Mouse (Mus musculus): ENCODE measurements around the gene Taf11.

The Taf11 gene

GRCm38 (mm10) chr17:27909622-27910500, at the start of gene Taf11:
TSS of gene Taf11 (minus strand) at chr17:27909844.
- DNase-seq (ENCODE audit: low spot score in 2 of 2) = peak in 1 of 2 experiments; percentile 63

GRCm38 (mm10) chr17:27957649-27958048, 48.0 kb upstream of the Taf11 start:
- DNase-seq (ENCODE audit: low spot score in 2 of 2) = no peak

- DNase-seq (ENCODE audit: low spot score in 2 of 2) = no peak
These were observed 45.2 kb upstream of the Taf11 start for GRCm38 (mm10) chr17:27954629-27955402.

- no peak for DNase-seq (ENCODE audit: low spot score in 2 of 2)
These were observed 43.5 kb upstream of the Taf11 start for GRCm38 (mm10) chr17:27953136-27953535.

- no peak for DNase-seq (ENCODE audit: low spot score in 2 of 2)
These were observed 37.5 kb upstream of the Taf11 start for GRCm38 (mm10) chr17:27947155-27947554.

GRCm38 (mm10) chr17:27946371-27946770, 36.7 kb upstream of the Taf11 start:
- no peak for DNase-seq (ENCODE audit: low spot score in 2 of 2)

GRCm38 (mm10) chr17:27945546-27946216, 36.0 kb upstream of the Taf11 start:
- DNase-seq (ENCODE audit: low spot score in 2 of 2) = no peak

- DNase-seq (ENCODE audit: low spot score in 2 of 2) = no peak
These were observed 32.5 kb upstream of the Taf11 start for GRCm38 (mm10) chr17:27942131-27942530.

GRCm38 (mm10) chr17:27941698-27942097, 32.1 kb upstream of the Taf11 start:
- DNase-seq (ENCODE audit: low spot score in 2 of 2) = no peak

GRCm38 (mm10) chr17:27941178-27941577, 31.5 kb upstream of the Taf11 start:
- no peak for DNase-seq (ENCODE audit: low spot score in 2 of 2)

GRCm38 (mm10) chr17:27940352-27940751, 30.7 kb upstream of the Taf11 start:
- no peak for DNase-seq (ENCODE audit: low spot score in 2 of 2)

GRCm38 (mm10) chr17:27939028-27939427, 29.4 kb upstream of the Taf11 start:
- DNase-seq (ENCODE audit: low spot score in 2 of 2) = no peak

- DNase-seq (ENCODE audit: low spot score in 2 of 2) = no peak
These were observed 28.6 kb upstream of the Taf11 start for GRCm38 (mm10) chr17:27938121-27938754.

- DNase-seq (ENCODE audit: low spot score in 2 of 2) = no peak
These were observed 27.5 kb upstream of the Taf11 start for GRCm38 (mm10) chr17:27937054-27937615.

- DNase-seq (ENCODE audit: low spot score in 2 of 2) = no peak
These were observed 25.4 kb upstream of the Taf11 start for GRCm38 (mm10) chr17:27935091-27935490.

- no peak for DNase-seq (ENCODE audit: low spot score in 2 of 2)
These were observed 24.7 kb upstream of the Taf11 start for GRCm38 (mm10) chr17:27934136-27934910.

GRCm38 (mm10) chr17:27931826-27932225, 22.2 kb upstream of the Taf11 start:
- no peak for DNase-seq (ENCODE audit: low spot score in 2 of 2)

GRCm38 (mm10) chr17:27930291-27930690, 20.6 kb upstream of the Taf11 start:
- no peak for DNase-seq (ENCODE audit: low spot score in 2 of 2)

- no peak for DNase-seq (ENCODE audit: low spot score in 2 of 2)
These were observed 15.9 kb upstream of the Taf11 start for GRCm38 (mm10) chr17:27925504-27925903.

- DNase-seq (ENCODE audit: low spot score in 2 of 2) = no peak
These were observed 15.4 kb upstream of the Taf11 start for GRCm38 (mm10) chr17:27925054-27925453.

Measured in frontal cortex, postnatal 14 days (tissue).